Mouse (Mus musculus): ENCODE measurements at regions not wholly inside any gene's neighbourhood (a gene's known extent, or its start where the extent isn't known, plus 50 kb on each side); places are given as distances from the start of the nearest gene placed in this dataset.

GRCm38 (mm10) chr1:14421030-14421429 lies 1672.1 kb downstream of the 4930444P10Rik start:
- no peak for DNase-seq (ENCODE audit: low spot score in 2 of 2)

DNA sequence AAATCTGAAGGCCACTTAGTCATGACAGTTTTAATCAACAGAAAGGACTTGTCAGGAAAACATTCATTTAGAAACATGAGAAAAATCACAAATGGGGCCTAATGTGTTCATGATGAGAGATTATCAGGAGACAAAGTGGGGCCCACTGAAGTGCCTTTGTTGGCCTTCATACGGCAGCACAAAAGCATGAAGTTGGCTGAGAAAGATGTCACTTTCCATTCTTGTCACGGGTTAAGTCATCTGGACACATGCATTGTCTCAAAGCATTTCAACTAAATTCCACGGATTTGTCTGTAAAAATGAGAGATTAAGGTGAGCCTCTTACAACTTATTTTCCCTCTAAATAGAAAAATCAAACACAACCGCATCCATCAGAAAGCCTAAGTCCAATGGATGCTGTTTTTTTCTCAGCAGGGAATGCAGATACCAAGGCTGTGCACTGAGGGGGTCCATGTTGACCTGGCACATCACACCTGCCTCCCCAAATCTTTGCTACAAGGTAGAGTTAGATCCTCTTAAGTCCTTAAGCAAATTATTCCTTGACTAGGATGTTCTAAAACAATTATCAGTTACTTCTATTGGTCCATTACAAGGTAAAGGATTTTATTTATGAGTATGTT lies 1679.2 kb downstream of the 4930444P10Rik start:
- DNase-seq (ENCODE audit: low spot score in 2 of 2) = no peak

GRCm38 (mm10) chr1:14369957-14370833 lies 1722.9 kb downstream of the 4930444P10Rik start:
- no peak for DNase-seq (ENCODE audit: low spot score in 2 of 2)

- DNase-seq (ENCODE audit: low spot score in 2 of 2) = no peak
Observed at GRCm38 (mm10) chr1:14359998-14360640, 1733.0 kb downstream of the 4930444P10Rik start.

Data from left cerebral cortex, adult 8-10 months (tissue).